Mouse (Mus musculus): ENCODE results near the gene 1300017J02Rik. TPM values are rescaled to one million over a fixed set of nuclear protein-coding genes. Genes with fewer than 3 reads are reported as not detected.

1300017J02Rik gene
- polyA plus RNA-seq (2017; shearing (Covaris generic)) = 0.50 TPM

DNA sequence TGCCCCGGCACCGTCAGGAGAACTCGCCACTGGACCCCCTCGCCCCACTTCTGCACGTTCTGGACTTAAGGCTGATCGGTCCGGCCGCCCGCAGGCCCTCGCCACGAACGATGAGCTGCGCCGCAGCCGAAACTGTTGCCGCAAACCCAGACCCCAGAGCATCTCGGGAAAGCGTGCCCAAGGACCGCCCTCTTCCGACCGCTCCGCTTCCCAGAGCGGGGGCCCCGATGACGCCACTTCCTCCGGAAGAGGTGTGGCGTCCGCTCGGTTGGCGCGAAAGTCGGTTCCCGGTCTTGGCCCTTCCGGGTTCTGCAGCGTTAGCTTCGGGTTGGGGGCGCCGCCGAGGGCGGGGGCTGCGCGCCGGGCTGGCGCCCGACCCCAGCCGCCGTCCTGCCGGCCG, at the start of gene 1300017J02Rik, which contains the start of gene Topbp1:
1300017J02Rik (minus strand) TSS at position 156 of the 400 bp plus-strand sequence.
Topbp1 (plus strand) TSS at position 289 of the 400 bp plus-strand sequence.

DNA sequence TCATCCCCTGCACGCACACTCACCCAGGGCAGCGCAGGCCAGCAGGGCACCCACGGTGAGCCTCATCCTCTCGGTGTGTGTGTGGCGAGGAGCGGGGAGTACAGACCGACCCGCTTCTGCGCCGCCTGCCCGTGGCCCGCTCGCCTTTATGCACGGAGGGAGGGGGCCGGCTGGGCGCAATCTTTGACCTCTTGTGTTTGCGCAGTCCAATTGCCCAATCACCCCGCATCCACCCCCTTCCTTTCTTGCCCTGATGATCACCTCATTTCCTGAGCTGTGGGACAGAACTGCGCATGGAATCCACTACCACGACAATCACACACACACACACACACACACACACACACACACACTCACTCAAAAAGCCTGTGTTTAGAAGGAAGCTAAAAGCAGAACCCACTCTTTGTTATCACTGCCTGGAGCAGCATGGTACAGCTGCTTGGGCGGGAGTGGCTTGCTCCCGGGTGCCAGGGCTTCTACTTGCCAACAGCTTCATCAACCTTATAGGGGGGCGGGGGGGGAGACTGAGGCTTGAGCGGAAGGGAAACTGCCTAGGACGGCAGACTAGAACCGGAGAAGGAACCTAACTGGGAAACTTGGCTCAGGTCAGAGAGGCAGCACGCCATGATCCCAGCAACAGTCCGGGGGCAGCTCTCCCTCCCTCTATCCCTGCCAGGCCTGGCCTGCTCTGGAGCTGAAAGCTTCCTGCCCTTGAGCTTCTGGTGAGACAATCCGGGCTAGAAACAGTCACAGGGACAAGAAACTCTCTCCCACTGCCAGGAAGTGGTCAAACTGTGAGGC, 74.5 kb downstream of the 1300017J02Rik start, which contains the start of the genes Gm20425 and Trf:
Gm20425 (minus strand) TSS at position 157 of the 801 bp plus-strand sequence.
Trf (minus strand) TSS at position 294 of the 801 bp plus-strand sequence.

DNA sequence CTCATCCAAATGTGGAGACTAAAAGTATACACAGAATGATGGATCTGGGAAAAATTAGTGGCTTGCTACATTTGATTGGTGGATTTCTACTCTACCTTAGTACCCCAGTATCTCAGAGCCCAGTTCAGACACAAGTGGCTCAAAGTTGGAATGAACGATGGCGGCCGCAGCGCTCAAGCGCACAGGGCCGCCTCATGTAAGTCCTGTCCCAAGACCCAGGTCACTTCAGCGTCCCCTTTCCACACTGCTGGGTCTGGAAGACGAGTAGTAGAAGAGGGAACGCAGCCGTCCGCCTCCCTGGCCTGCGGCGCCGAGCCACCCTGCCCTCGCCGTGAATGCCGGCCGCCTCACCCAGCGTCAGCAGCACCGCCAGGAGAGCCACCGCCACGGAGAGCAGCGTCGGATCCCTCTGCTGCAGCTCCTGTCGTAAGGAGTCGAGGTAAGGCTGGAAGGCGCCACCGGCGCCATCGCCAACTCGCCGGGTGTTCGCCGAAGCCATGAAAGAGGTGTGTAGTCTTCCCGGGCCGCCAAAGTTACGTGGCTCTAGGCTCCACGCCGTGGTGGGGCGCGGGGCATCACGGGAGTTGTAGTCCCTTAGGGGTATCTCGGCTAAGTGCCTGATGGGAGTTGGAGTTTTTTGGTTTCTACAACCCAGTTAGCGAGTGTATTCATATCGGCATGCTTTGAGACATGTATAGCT, 103.2 kb downstream of the 1300017J02Rik start, which contains the start of gene Srprb:
Srprb (minus strand) TSS at position 577 of the 700 bp plus-strand sequence.

Other genes starting within 250 kb of the 1300017J02Rik start
- 24.2 TPM for gene Rab6b, start 193.3 kb downstream of the 1300017J02Rik start, polyA plus RNA-seq (2017; shearing (Covaris generic))
- gene Srprb, start 102.9 kb downstream of the 1300017J02Rik start, polyA plus RNA-seq (2017; shearing (Covaris generic)) = 45.3 TPM
- not detected for gene Gm20425, start 74.8 kb downstream of the 1300017J02Rik start, polyA plus RNA-seq (2017; shearing (Covaris generic))
- 1.3 TPM for gene Trf, start 74.6 kb downstream of the 1300017J02Rik start, polyA plus RNA-seq (2017; shearing (Covaris generic))
- 61.0 TPM for gene Topbp1, start 133 bp upstream of the 1300017J02Rik start, polyA plus RNA-seq (2017; shearing (Covaris generic))
- gene Cdv3, start 60.8 kb upstream of the 1300017J02Rik start, polyA plus RNA-seq (2017; shearing (Covaris generic)) = 85.8 TPM
- 0.91 TPM for gene Bfsp2, start 175.3 kb upstream of the 1300017J02Rik start, polyA plus RNA-seq (2017; shearing (Covaris generic))

All from naive thymus-derived CD4-positive, alpha-beta T cell, adult 5 months (primary cell).